Mouse (Mus musculus): ENCODE data around the gene Plk5.
A peak's percentile ranks its signal among the peaks of the same experiment; 100 is the strongest.

The Plk5 gene

DNA sequence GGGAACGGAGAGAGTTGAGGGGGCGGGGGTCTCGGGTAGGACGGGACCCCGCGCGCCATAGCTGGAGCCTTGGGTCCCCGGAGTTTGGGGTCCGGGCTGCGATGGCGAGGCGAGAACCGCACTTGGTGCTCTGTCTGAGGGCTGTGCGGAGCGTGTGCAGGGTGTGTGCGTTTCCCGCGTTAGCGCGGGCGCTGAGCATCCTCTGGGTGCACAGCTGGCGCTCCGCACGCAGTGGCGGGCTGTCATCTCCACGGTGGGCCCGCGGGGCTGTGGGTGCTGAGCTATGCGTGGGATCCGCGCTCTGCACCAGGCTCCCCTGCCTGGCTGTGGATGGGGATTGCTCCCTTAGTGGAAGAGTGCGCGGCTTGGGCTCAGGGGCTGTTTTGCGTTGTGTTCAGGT lies 478 bp downstream of the Plk5 start:
- DNase-seq (ENCODE audit: low read depth, low spot score): no peak

DNA sequence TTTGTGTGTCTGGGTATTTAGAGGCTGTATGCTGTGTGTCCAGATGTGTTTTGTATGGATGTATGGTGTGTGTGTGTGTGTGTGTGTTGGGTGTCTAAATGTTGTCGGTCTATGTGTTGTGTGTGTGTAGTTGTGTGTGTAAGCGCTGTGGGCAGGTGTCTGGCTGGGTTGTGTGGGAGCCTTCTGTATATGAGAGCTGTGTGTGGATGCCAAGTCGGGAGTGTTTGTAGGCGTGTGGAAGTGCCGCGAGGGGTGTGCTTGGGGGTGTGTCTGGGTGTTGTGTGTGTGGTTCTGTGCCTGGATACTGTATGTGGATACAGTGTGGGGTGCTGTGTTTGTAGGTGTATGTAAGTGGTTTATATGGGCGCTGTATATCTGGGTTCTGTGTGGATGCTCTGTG lies 1.1 kb downstream of the Plk5 start:
- no peak for DNase-seq (ENCODE audit: low read depth, low spot score)

DNA sequence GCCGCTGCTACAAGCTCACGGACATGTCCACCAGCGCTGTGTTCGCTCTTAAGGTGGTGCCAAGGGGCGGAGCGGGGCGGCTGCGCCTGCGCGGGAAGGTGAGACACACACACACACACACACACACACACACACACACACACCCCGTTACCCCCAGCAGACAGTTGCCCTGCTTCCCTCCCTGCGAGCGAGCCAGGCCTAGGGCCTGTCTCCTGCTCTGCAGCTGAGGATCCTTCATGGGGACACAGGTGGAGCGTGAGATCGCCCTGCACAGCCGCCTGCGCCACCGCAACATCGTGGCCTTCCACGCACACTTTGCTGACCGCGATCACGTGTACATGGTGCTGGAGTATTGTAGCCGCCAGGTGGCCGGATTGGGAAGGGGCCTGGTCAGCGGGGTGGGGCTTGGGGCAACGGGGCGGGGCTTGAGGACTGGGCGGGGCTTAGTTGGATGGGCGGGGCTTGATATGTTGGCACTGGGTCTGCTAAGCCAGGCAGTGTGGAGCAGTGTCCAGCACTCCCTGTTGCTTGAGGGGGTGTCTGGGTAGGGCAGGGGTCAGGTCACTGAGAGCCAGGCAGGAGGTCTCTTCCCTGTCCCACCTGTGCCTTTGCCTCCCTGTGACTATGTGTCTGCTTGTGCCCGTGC lies 1.9 kb downstream of the Plk5 start:
- DNase-seq (ENCODE audit: low read depth, low spot score): no peak

DNA sequence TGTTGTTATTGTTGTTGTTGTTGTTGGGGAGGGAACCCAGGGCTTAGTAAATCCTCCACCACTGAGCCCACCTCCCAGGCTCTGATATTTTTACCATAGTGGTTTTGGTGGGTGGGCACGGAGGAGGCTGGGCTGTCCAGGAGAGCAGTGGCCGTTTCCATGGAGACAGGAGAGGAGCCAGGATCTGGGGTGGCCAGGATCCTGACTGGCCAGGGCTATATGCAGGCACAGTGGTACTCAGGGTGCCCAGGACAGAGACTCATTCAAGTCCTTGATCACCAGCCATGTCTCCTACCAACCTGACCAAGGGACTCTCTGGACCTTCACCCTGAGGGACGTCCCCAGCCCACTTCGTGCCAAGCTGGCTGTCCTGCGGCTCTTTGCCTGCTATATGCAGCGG lies 7.5 kb downstream of the Plk5 start:
- no peak for DNase-seq (ENCODE audit: low read depth, low spot score)

- no peak for DNase-seq (ENCODE audit: low read depth, low spot score)
Measured at GRCm38 (mm10) chr10:80365736-80366135, 9.5 kb downstream of the Plk5 start.

DNA sequence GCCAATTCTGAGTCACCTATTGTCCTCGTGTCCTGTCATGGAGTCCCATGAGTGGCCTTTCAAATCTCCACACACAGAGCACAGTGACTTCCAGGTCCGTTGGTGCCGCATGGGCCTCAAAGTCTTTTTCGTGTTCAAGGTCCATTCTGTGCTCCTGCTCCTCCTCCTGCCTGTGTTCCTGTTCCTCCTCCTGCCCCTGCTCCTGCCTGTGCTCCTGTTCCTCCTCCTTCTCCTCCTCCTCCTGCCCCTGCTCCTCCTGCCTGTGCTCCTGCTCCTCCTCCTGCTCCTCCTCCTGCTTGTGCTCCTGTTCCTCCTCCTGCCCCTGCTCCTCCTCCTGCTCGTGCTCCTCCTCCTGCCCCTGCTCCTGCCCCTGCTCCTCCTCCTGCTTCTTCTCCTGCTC lies 11.7 kb downstream of the Plk5 start:
- no peak for DNase-seq (ENCODE audit: low read depth, low spot score)

- no peak for DNase-seq (ENCODE audit: low read depth, low spot score)
Measured at GRCm38 (mm10) chr10:80368392-80368791, 12.1 kb downstream of the Plk5 start.

GRCm38 (mm10) chr10:80369995-80370747 lies 13.9 kb downstream of the Plk5 start:
- DNase-seq (ENCODE audit: low read depth, low spot score): no peak

DNA sequence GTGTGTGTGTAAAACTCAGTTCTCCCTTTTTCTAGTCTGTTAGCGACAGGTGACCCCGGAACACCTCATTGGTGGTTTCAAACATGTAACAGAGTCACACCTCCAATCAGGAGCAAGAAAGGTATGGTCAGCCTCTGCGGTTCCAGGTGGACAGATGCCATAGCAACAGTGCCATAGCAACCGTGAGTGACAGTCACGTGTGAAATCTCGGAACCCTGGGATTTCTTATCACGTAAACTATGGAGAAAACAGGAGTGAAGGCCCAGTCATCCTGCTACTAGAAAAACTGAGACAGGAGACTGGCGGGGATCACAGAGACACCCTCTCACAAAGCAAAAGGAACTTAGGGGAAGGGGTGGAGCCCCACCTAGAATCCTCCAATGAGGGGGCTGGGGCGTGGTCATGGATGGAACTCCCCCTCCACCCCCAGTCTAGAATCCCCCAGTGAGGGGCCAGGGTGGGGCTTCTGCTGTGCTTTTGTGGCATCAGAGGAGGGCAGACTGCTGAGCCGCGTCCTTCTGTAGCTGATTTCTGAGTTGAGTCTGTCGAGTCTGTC lies 15.2 kb downstream of the Plk5 start:
- peak; percentile 67 for DNase-seq (ENCODE audit: low read depth, low spot score)

DNA sequence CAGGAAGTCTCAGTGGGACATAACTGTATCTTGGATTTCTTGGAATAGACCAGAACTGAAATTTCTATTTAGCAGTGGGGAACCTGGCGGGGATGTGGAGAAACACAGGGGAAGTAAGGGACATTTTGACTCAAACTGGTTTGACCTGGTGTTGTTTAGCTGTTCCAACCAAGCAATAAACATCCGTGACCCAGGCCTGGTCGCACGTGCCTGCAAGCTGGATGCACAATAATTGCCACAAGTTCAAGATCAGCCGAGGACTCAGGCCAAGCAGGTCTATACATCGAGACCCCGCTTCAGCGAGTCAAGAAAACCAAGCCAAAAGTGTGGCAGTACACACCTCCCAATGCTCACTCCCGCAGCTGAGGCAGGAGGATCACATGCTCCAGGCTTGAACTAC lies 15.7 kb downstream of the Plk5 start:
- DNase-seq (ENCODE audit: low read depth, low spot score): no peak

- no peak for DNase-seq (ENCODE audit: low read depth, low spot score)
Measured at GRCm38 (mm10) chr10:80372706-80373105, 16.4 kb downstream of the Plk5 start.

- DNase-seq (ENCODE audit: low read depth, low spot score): no peak
Measured at GRCm38 (mm10) chr10:80374063-80374462, 17.8 kb downstream of the Plk5 start.

DNA sequence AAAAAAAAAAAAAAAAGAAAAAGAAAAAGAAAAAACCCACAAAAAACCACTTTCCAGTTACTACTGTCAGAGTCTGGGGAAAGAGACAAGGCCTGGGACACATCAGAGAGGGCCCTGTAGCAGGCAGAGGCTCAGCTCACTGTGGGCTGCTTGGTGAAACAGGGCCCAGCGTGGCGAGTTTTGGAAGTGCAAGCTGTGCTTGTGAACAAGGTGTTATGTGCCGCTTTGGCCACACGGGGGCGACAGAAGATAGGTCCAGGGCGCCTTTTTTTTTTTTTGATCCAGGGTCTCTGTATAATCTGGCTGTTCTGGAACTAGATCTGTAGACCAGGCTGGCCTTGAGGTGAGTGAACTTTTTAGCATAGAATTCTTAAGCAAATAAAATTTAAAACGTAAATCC lies 19.9 kb downstream of the Plk5 start:
- no peak for DNase-seq (ENCODE audit: low read depth, low spot score)

DNA sequence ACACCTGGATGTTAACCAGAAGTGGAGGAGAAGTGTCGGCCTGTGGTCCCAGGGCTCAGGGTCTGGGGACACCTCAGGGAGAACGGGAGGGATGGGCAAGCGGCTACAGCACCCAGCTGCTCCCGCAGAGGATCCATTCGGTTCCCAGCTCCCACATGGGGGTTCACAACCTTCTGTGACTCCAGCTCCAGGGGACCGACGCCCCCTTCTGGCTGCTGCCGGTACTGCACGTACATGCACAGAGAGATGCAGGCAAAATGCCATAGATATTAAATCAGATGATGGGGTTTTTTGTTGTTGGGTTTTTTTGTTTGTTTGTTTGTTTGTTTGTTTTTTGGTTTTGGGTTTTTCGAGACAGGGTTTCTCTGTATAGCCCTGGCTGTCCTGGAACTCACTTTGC lies 21.5 kb downstream of the Plk5 start:
- no peak for DNase-seq (ENCODE audit: low read depth, low spot score)

DNA sequence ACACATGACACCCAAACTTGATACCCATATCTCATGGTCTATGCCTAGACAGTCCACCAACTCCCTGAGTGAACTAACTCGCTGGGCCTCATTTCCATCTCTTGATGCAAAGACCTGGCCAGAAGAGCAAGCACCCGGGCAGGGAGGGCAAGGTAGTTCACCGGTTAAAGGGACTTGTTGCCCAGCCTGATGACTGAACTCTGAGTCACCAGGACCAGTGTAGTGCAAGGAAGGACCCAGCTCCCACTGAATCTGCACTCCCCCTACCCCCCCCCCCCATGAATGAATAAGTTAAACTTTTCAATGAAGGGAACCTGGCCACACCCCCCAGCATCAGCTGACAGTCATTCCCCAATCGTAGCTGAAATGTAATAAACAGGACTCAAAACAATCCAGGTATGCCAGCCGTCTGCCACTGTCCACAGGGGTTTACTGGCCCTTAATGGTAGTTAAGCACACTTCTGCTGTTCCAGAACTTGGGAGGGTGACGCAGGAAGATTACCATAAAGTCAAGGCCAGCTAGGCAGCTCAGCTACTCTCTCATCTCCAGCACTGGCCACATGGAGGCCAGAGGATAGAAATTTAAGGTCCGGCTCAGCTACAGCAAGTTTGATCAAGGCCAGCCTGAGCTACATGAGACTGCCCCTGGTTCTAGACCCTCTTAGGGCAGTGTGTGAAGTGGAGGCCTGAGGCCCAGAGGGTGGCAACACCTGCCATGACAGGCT lies 26.5 kb downstream of the Plk5 start:
- DNase-seq (ENCODE audit: low read depth, low spot score): no peak

GRCm38 (mm10) chr10:80383431-80383830 lies 27.2 kb downstream of the Plk5 start:
- no peak for DNase-seq (ENCODE audit: low read depth, low spot score)

DNA sequence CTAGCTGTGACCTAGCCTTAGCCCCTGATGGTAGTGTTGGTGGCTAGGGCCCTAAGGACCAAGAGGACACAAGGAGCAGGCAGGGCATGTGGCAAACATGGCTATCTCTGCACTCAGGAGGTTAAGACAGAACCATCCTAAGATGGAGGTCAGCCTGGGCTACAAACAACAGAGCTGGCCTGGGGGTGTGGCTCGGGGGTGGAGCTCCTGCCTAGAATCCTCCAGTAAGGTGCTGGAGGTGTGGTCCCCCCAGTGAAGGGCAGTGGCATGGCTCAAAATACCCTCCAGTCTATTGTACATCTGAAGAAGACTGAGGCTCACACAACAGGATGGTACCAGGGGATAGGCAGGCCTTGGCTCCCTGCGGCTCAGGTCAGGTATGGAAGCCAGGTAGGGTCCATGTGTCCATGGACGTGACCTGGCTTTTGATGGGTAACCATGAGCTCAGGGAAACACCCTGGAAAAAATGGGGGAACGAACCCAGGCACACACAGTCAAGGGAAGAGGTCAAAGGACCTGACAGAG lies 27.9 kb downstream of the Plk5 start:
- no peak for DNase-seq (ENCODE audit: low read depth, low spot score)

DNA sequence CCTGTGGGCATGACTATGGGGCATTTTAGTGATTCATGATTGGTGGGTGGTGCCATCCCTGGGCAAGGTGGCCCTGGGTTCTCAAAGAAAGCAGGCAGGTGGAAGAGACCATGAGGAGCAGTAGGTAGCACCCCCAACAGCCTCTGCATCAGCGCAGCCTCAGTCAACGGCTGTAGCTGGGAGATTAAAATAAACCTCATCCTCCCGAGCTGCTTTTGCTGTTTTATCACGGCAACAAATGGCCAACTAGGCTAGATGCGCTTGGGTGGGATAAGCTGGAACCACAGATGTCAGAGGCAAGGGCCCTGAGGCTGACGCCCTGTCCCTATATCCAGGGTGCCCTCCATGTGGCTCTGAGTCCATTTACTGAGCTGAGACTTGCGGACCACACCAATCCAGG lies 28.4 kb downstream of the Plk5 start:
- DNase-seq (ENCODE audit: low read depth, low spot score): no peak

DNA sequence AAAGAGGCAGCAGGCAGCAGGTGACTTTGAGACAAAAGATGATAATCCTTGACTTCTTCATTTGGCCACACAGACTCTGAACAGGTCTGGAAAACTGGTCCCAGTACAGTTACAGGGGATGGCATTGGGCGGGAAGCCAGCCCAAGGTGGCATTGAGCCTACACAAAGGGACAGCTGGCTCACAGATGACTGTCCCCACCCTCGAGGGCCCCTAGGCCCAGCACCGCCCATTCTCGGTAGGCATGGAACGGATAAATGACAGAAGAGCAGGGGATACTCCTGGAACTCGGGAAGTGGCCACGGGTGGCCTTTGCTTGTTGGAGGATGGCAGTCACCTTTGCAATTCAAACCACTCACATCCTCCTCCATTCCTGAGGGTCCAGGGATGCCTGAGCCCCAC lies 29.1 kb downstream of the Plk5 start:
- DNase-seq (ENCODE audit: low read depth, low spot score): no peak

GRCm38 (mm10) chr10:80385811-80386734 lies 29.8 kb downstream of the Plk5 start:
- DNase-seq (ENCODE audit: low read depth, low spot score): no peak
